Mouse (Mus musculus): Measurements from ENCODE around the gene Gli2. TPM values are rescaled to one million over a fixed set of nuclear protein-coding genes. Genes with fewer than 3 reads are reported as not detected.

Gene Gli2
- polyA plus RNA-seq (2014; fragmentation: Illumina TruSeq; extraction: RNeasy Lipid Tissue Mini Kit (QIAGEN cat#74804); ENCODE audit: low read depth, low replicate concordance), result not detected

GRCm38 (mm10) chr1:119053402-119053841, at the start of gene Gli2:
Gli2 (minus strand) TSS chr1:119053619.

